8 mouse cellular contexts compared by ENCODE assay signal in the genomic region with DNA sequence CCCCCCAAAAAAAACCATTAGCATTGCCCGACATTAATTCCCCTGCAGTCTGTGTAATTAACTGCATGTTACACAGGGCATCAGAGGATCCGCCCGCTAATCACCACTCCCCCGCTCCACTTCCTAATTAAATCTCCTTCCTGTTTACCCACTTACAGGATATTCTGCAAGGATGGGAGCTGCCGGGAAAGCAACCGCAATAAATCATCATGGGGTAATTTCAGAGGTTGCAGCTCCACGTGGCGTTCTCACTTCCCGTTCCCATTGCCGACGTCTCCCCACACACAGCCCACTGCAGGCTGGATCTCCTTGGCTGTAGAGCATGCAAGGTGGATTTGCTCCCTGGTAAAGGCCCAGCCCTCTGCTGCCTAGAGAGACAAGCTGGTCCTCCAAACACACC. TPM values are rescaled to one million over a fixed set of nuclear protein-coding genes. Genes with fewer than 3 reads are reported as not detected.
DNase-seq lines count a peak whose midpoint lies in the region; ATAC-seq and TF ChIP-seq lines count a peak whose summit lies in the region.
"Had no signal": no experiment of that assay in that cellular context is flagged by ENCODE, and none has a peak within 500 bp of the region (broad histone marks: within the 10 kb centered on the region; RNA-seq: fewer than 3 reads in every experiment).

No protein-coding gene starts in this region.

- H3K79me2 ChIP-seq in liver, adult 2 months (ENCODE audit: control insufficient read depth, insufficient read depth, low read length), result no peaks in the 10 kb centered on the region

- no peak for ATAC-seq in liver, embryonic 12.5 days
- ATAC-seq in neural tube, embryonic 14.5 days (ENCODE audit: low read depth), result peak; percentile 82; the same call in 1 of the 2 replicates
- ATAC-seq: forebrain, embryonic 16.5 days had no signal

- no peak overlapping the region for H3K4me3 ChIP-seq in liver, adult 2 months (ENCODE audit: insufficient read depth, low read depth, low read length)
- no peak overlapping the region for H3K4me3 ChIP-seq in liver, embryonic 12.5 days
- no peak overlapping the region for H3K4me3 ChIP-seq in neural tube, embryonic 14.5 days (ENCODE audit: low read depth, low read length)

- no peak overlapping the region for H3K4me2 ChIP-seq in liver, embryonic 12.5 days
- H3K4me2 ChIP-seq in neural tube, embryonic 14.5 days (ENCODE audit: low read depth, low read length), result no peak overlapping the region

- no peak for TF ChIP-seq CTCF in liver, adult 2 months (IDR thresholded peaks at IDR 0.05; ENCODE audit: low read depth, low read length)

- TF ChIP-seq POLR2A in liver, adult 2 months (IDR thresholded peaks at IDR 0.05; ENCODE audit: extremely low read depth, insufficient read depth, low read length), result no peak

- H3K27me3 ChIP-seq in liver, adult 2 months (ENCODE audit: control insufficient read depth, insufficient read depth, low read length), result no peaks in the 10 kb centered on the region
- peaks cover 26% of the 10 kb centered on the region for H3K27me3 ChIP-seq in liver, embryonic 12.5 days (replicated peaks)
- H3K27me3 ChIP-seq in neural tube, embryonic 14.5 days (ENCODE audit: control insufficient read depth, insufficient read depth, low read length), result no peaks in the 10 kb centered on the region

- no peaks in the 10 kb centered on the region for H3K9me3 ChIP-seq in liver, embryonic 12.5 days (replicated peaks)
- peaks cover 2% of the 10 kb centered on the region; the same call in 1 of the 2 replicates for H3K9me3 ChIP-seq in neural tube, embryonic 14.5 days (ENCODE audit: control insufficient read depth, low read length)

- WGBS in liver, adult 2 months, result 54% methylated on average over 11 of the region's 11 CpGs
- WGBS in liver, embryonic 12.5 days (ENCODE audit: insufficient replicate concordance), result 22% methylated on average over 11 of the region's 11 CpGs
- WGBS in neural tube, embryonic 14.5 days, result 14% methylated on average over 11 of the region's 11 CpGs

- no peaks in the 10 kb centered on the region; the same call in 1 of the 2 replicates for H3K4me1 ChIP-seq in liver, adult 2 months (ENCODE audit: control insufficient read depth, insufficient read depth, low read length)
- no peaks in the 10 kb centered on the region; the same call in 1 of the 2 replicates for H3K4me1 ChIP-seq in liver, embryonic 12.5 days
- peaks cover 11% of the 10 kb centered on the region for H3K4me1 ChIP-seq in neural tube, embryonic 14.5 days (ENCODE audit: control insufficient read depth, insufficient read depth, low read length)

- no peaks in the 10 kb centered on the region for H3K36me3 ChIP-seq in liver, adult 2 months (ENCODE audit: control insufficient read depth, insufficient read depth, low read length)
- no peaks in the 10 kb centered on the region for H3K36me3 ChIP-seq in liver, embryonic 12.5 days
- H3K36me3 ChIP-seq in neural tube, embryonic 14.5 days (ENCODE audit: control insufficient read depth, insufficient read depth, low read length), result no peaks in the 10 kb centered on the region

- no peak overlapping the region for H3K27ac ChIP-seq in liver, adult 2 months (replicated peaks; ENCODE audit: insufficient read depth, low read depth, low read length)
- no peak overlapping the region for H3K27ac ChIP-seq in liver, embryonic 12.5 days
- peak overlapping the region; percentile 35; the same call in 1 of the 2 replicates for H3K27ac ChIP-seq in neural tube, embryonic 14.5 days (ENCODE audit: low read depth, low read length)

- DNase-seq in liver, adult 2 months (ENCODE audit: extremely low read depth, low read depth, low spot score), result peak; percentile 21
- peak; percentile 23 to 39 for DNase-seq in heart, postnatal 10 days
- peak; percentile 58 to 80 for DNase-seq in kidney, postnatal 25 days
- no peak for DNase-seq in left cerebral cortex, adult 9 months (ENCODE audit: low spot score in 2 of 2)
- no peak for DNase-seq in left cerebral cortex, postnatal 14 days (ENCODE audit: low spot score in 2 of 2)

- intact Hi-C loops in heart, postnatal 10 days (cut with DNase I), result no loop called here
- intact Hi-C loops in left cerebral cortex, postnatal 14 days (cut with DNase I), result no loop called here

- no peak overlapping the region for H3K9ac ChIP-seq in liver, adult 2 months (ENCODE audit: low read depth, low read length)
- no peak overlapping the region for H3K9ac ChIP-seq in liver, embryonic 12.5 days
- no peak overlapping the region for H3K9ac ChIP-seq in neural tube, embryonic 14.5 days (replicated peaks; ENCODE audit: low read depth, low read length)

RNA-seq across cellular contexts. Expression of a gene that starts 45.0 kb away (rescaled TPM):
- total RNA-seq in liver, adult 2 months (2014; rRNA removed), result 0.07 and 0.09 TPM in 2 replicates
- polyA plus RNA-seq in liver, adult 2 months (2012; rRNA removed), result 0.07 and 0.10 TPM in 2 replicates
- 0.37 and 0.42 TPM in 2 replicates for polyA plus RNA-seq in liver, embryonic 12.5 days (2016; fragmentation: Nextera tagmentation; extraction: Ambion mirVana)
- total RNA-seq in heart, postnatal 10 days (2021), result 1 to 10 TPM; 3.1 to 5.0 TPM
- polyA plus RNA-seq in neural tube, embryonic 14.5 days (2014; fragmentation: Nextera tagmentation; extraction: Ambion mirVana), result 14.1 and 15.9 TPM in 2 replicates
- 10 to 100 TPM; 23.8 to 24.6 TPM for total RNA-seq in left cerebral cortex, postnatal 14 days (2021)

Comparison
In these comparisons a context has a peak if more than half of its experiments do, and no peak if none do; other contexts are left out.
1. DNase-seq: peak in liver, adult 2 months (single experiment), heart, postnatal 10 days (2 of 2) and kidney, postnatal 25 days (2 of 2); none in left cerebral cortex, adult 9 months (0 of 2) and left cerebral cortex, postnatal 14 days (0 of 2).
2. RNA of a gene that starts 45.0 kb away (total RNA-seq): 23.8 to 24.6 TPM in left cerebral cortex, postnatal 14 days; 3.1 to 5.0 TPM in heart, postnatal 10 days and 0.07 to 0.09 TPM in liver, adult 2 months; every median in the first group is over 4 times any median in the second.